Mouse (Mus musculus) megakaryocyte, embryonic 14.5 days (primary cell): ENCODE results near the gene Ralgapa2.

ENCODE experiments used
- FLI1 ChIP-seq: IDR thresholded peaks from 2 replicates; pipeline ENCODE4 v1.6.1; 2012; ENCODE audit warnings: low read length, inconsistent platforms, mixed read lengths
- GATA1 ChIP-seq: IDR thresholded peaks from 3 replicates; pipeline ENCODE4 v1.6.1; 2012; ENCODE audit warnings: mixed read lengths, low read length, inconsistent platforms, borderline replicate concordance

- TF ChIP-seq GATA1 (no peak), FLI1 (no peak)
These were observed 180.2 kb downstream of the Ralgapa2 start for GRCm38 (mm10) chr2:146331894-146332476.
